Mouse (Mus musculus): ENCODE results near the gene Klc3. TPM values are rescaled to one million over a fixed set of nuclear protein-coding genes. Genes with fewer than 3 reads are reported as not detected.
A peak's percentile ranks its signal among the peaks of the same experiment; 100 is the strongest.

The Klc3 gene
- polyA plus RNA-seq, 1 experiment from 2014 or later = 7.5 TPM

GRCm38 (mm10) chr7:19375368-19375767 lies 28.5 kb downstream of the Klc3 start:
- Histone ChIP-seq H3K4me1 (ENCODE audit: insufficient read depth) (no peaks in the 10 kb centered on the region), H3K9ac (no peak overlapping the region), H3K9me3 (ENCODE audit: low read depth, low read length) (no peaks in the 10 kb centered on the region), H3K36me3 (ENCODE audit: insufficient read depth) (peaks cover 17% of the 10 kb centered on the region; the same call in 1 of the 2 replicates), H3K4me3 (ENCODE audit: low read depth, low read length) (no peak overlapping the region), H3K27ac (ENCODE audit: low read depth) (no peak overlapping the region), H3K27me3 (ENCODE audit: insufficient read depth, low read length) (no peaks in the 10 kb centered on the region), H3K4me2 (no peak overlapping the region)
- no peak for TF ChIP-seq CTCF (IDR thresholded peaks at IDR 0.05; ENCODE audit: low read depth)
- ATAC-seq (ENCODE audit: insufficient read depth) (no peak), DNase-seq (no peak)
- WGBS = 70% methylated on average over 18 of the region's 18 CpGs

GRCm38 (mm10) chr7:19373367-19373766 lies 30.5 kb downstream of the Klc3 start:
- 84% methylated on average over 2 of the region's 2 CpGs for WGBS
- TF ChIP-seq CTCF (IDR thresholded peaks at IDR 0.05; ENCODE audit: low read depth) = no peak
- DNase-seq (no peak), ATAC-seq (ENCODE audit: insufficient read depth) (no peak)
- no peak overlapping the region for H3K4me3 ChIP-seq (ENCODE audit: low read depth, low read length)
- H3K9me3 ChIP-seq (ENCODE audit: low read depth, low read length) = no peaks in the 10 kb centered on the region
- H3K4me1 ChIP-seq (ENCODE audit: insufficient read depth) = no peaks in the 10 kb centered on the region
- peaks cover 17% of the 10 kb centered on the region; the same call in 1 of the 2 replicates for H3K36me3 ChIP-seq (ENCODE audit: insufficient read depth)
- no peak overlapping the region for H3K27ac ChIP-seq (ENCODE audit: low read depth)
- no peaks in the 10 kb centered on the region for H3K27me3 ChIP-seq (ENCODE audit: insufficient read depth, low read length)
- no peak overlapping the region for H3K4me2 ChIP-seq
- no peak overlapping the region for H3K9ac ChIP-seq

DNA sequence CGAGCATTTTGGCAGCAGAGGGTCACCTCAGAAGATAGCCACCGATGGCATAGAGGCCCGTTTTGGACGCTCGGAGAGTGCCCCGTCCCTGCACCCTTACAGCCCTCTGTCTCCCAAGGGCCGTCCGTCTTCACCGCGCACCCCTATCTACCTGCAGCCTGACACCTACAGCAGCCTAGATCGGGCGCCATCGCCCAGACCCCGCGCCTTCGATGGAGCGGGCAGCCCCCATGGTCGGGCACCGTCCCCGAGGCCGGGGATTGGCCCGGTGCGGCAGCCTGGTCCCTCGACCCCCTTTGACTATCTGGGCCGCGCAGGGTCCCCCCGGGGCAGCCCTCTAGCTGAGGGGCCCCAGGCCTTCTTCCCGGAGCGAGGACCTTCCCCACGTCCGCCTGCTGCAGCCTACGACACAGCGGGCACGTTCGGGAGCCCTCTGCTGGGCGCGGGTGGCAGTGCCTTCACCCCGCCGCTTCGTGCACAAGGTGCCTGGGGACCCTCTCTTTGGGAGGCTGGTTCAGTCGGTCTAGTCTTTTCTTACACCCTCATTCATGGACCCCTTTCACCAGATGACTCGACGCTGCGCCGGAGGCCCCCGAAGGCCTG lies 34.0 kb downstream of the Klc3 start:
- H3K9ac ChIP-seq = no peak overlapping the region; the same call in 1 of the 2 replicates
- no peak overlapping the region for H3K27ac ChIP-seq (ENCODE audit: low read depth)
- 0 out of 2 replicates have a peak, but pooled peaks cover 4% of the 10 kb centered on the region for H3K36me3 ChIP-seq (ENCODE audit: insufficient read depth)
- H3K9me3 ChIP-seq (ENCODE audit: low read depth, low read length) = no peaks in the 10 kb centered on the region
- peak overlapping the region; percentile 62 for H3K4me2 ChIP-seq
- 10% methylated on average over 46 of the region's 46 CpGs for WGBS
- TF ChIP-seq CTCF (IDR thresholded peaks at IDR 0.05; ENCODE audit: low read depth) = peak; percentile 91
- H3K4me1 ChIP-seq (ENCODE audit: insufficient read depth) = no peaks in the 10 kb centered on the region
- peak overlapping the region; percentile 25 for H3K4me3 ChIP-seq (ENCODE audit: low read depth, low read length)
- no peaks in the 10 kb centered on the region for H3K27me3 ChIP-seq (ENCODE audit: insufficient read depth, low read length)
- DNase-seq = peak; percentile 76
- peak; percentile 66 for ATAC-seq (ENCODE audit: insufficient read depth)

GRCm38 (mm10) chr7:19368380-19368779 lies 35.5 kb downstream of the Klc3 start:
- Histone ChIP-seq H3K36me3 (ENCODE audit: insufficient read depth) (0 out of 2 replicates have a peak, but pooled peaks cover 4% of the 10 kb centered on the region), H3K4me1 (ENCODE audit: insufficient read depth) (no peaks in the 10 kb centered on the region), H3K4me3 (ENCODE audit: low read depth, low read length) (no peak overlapping the region), H3K27ac (ENCODE audit: low read depth) (no peak overlapping the region), H3K9me3 (ENCODE audit: low read depth, low read length) (no peaks in the 10 kb centered on the region), H3K27me3 (ENCODE audit: insufficient read depth, low read length) (no peaks in the 10 kb centered on the region), H3K4me2 (no peak overlapping the region), H3K9ac (no peak overlapping the region)
- no peak for ATAC-seq (ENCODE audit: insufficient read depth)
- peak; percentile 77 for DNase-seq
- WGBS = 15% methylated on average over 16 of the region's 16 CpGs
- TF ChIP-seq CTCF (IDR thresholded peaks at IDR 0.05; ENCODE audit: low read depth) = no peak

DNA sequence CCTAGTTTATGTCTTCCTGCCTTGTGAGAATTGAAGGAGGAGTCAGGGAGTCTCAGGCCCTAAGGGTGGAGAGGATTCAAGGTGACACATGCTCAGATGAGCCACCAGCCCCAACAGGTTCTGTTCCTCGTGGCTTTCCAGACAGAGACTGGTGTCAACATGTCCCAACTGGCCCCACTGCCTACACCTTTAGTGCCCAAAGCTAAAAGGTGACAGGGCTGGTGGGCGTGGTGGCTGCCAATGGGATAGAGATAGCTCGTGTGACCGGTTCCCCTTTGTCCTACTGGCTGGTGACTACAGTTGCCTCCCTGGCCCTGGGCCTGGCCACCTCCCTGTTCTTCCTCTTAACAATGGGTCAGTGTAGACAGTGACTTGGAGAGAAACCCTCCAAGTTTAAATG lies 38.5 kb downstream of the Klc3 start:
- no peaks in the 10 kb centered on the region for H3K27me3 ChIP-seq (ENCODE audit: insufficient read depth, low read length)
- no peak overlapping the region for H3K4me3 ChIP-seq (ENCODE audit: low read depth, low read length)
- no peak overlapping the region for H3K9ac ChIP-seq
- H3K4me2 ChIP-seq = no peak overlapping the region
- no peak for TF ChIP-seq CTCF (IDR thresholded peaks at IDR 0.05; ENCODE audit: low read depth)
- H3K4me1 ChIP-seq (ENCODE audit: insufficient read depth) = peaks cover 8% of the 10 kb centered on the region; the same call in 1 of the 2 replicates
- ATAC-seq (ENCODE audit: insufficient read depth) = no peak
- DNase-seq = no peak
- no peaks in the 10 kb centered on the region for H3K9me3 ChIP-seq (ENCODE audit: low read depth, low read length)
- no peaks in the 10 kb centered on the region for H3K36me3 ChIP-seq (ENCODE audit: insufficient read depth)
- no peak overlapping the region for H3K27ac ChIP-seq (ENCODE audit: low read depth)
- WGBS = 75% methylated on average over 4 of the region's 4 CpGs

DNA sequence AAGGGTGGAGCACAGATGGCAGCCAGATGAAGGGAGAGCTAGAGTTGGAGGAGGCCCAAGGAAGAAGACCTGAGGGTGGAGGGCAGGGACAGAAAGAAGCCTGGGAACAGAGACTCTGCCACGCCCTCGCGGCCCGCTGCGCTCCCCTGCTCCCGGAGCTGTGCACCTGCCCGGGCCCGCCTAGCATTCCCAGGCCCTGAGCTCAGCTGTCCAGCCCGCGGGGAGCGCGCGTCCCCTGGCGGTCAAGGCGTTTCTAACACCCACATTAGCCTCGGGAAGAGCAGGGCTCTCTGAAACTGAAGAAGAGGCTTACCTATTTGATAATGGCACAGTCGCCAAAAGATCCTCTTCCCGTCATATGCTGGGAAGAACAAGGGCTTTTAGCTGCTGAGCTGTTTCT lies 40.0 kb downstream of the Klc3 start:
- Histone ChIP-seq H3K27me3 (ENCODE audit: insufficient read depth, low read length) (no peaks in the 10 kb centered on the region), H3K36me3 (ENCODE audit: insufficient read depth) (no peaks in the 10 kb centered on the region), H3K4me1 (ENCODE audit: insufficient read depth) (peaks cover 8% of the 10 kb centered on the region; the same call in 1 of the 2 replicates), H3K27ac (ENCODE audit: low read depth) (no peak overlapping the region; the same call in 1 of the 2 replicates), H3K9ac (no peak overlapping the region), H3K4me2 (no peak overlapping the region), H3K4me3 (ENCODE audit: low read depth, low read length) (no peak overlapping the region), H3K9me3 (ENCODE audit: low read depth, low read length) (no peaks in the 10 kb centered on the region)
- DNase-seq (peak; percentile 80), ATAC-seq (ENCODE audit: insufficient read depth) (no peak)
- 5% methylated on average over 18 of the region's 18 CpGs for WGBS
- TF ChIP-seq CTCF (IDR thresholded peaks at IDR 0.05; ENCODE audit: low read depth) = peak; percentile 85

DNA sequence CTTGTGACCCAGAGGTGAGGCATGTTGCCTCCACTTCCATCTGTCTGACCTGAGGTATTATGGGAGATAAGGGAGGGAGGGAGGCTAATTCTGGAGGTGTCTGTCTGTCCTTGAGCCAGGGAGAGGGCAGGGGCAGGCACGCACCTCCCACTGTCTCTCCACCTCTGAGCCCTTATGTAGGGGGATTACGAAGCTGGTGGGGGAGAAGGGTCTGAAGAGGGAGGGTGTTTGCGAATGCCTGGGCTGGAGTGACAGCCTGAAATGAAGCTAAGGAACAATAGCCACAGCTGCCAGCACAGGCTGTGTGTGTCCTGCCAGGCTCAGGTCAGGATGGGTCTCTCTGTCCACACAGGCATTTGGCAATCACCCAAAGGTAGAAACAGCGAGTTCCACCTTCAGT lies 41.6 kb downstream of the Klc3 start:
- Histone ChIP-seq H3K27me3 (ENCODE audit: insufficient read depth, low read length) (no peaks in the 10 kb centered on the region), H3K9ac (no peak overlapping the region), H3K4me2 (peak overlapping the region; percentile 94), H3K4me1 (ENCODE audit: insufficient read depth) (peaks cover 8% of the 10 kb centered on the region; the same call in 1 of the 2 replicates), H3K27ac (ENCODE audit: low read depth) (no peak overlapping the region), H3K9me3 (ENCODE audit: low read depth, low read length) (no peaks in the 10 kb centered on the region), H3K4me3 (ENCODE audit: low read depth, low read length) (peak overlapping the region; percentile 64; the same call in 1 of the 2 replicates), H3K36me3 (ENCODE audit: insufficient read depth) (peaks cover 9% of the 10 kb centered on the region)
- TF ChIP-seq CTCF (IDR thresholded peaks at IDR 0.05; ENCODE audit: low read depth) = no peak
- WGBS = 39% methylated on average over 4 of the region's 4 CpGs
- ATAC-seq (ENCODE audit: insufficient read depth) = no peak
- DNase-seq = no peak
